Mouse (Mus musculus) lung, postnatal 36 days (tissue): ENCODE data around the gene Gemin7.
A peak's percentile ranks its signal among the peaks of the same experiment; 100 is the strongest.
"Not testable (repeated sequence)": the region's sequence is repeated elsewhere in the genome, so short reads cannot be mapped to it uniquely, and the experiment has no call there.

Experiments
- DNase-seq: peaks from one replicate; pipeline ENCODE4 v3.0.0; 2022; ENCODE audit warnings: mixed read lengths

Gene Gemin7

GRCm38 (mm10) chr7:19577141-19577852 is at the start of gene Gemin7, which contains the start of gene Zfp296:
Gene Gemin7, minus strand, starts transcription at chr7:19577595.
Gene Zfp296, plus strand, starts transcription at chr7:19577287.
- DNase-seq, result peak; percentile 76

- no peak for DNase-seq
Measured at GRCm38 (mm10) chr7:19623433-19623832, 46.0 kb upstream of the Gemin7 start.

GRCm38 (mm10) chr7:19622241-19622640 is 44.8 kb upstream of the Gemin7 start:
- no peak for DNase-seq

- no peak for DNase-seq
Measured at GRCm38 (mm10) chr7:19620811-19621210, 43.4 kb upstream of the Gemin7 start.

- DNase-seq, result peak; percentile 92
Measured at GRCm38 (mm10) chr7:19619004-19619801, 41.8 kb upstream of the Gemin7 start.

GRCm38 (mm10) chr7:19615036-19615577 is 37.7 kb upstream of the Gemin7 start:
- no peak for DNase-seq

GRCm38 (mm10) chr7:19610969-19611368 is 33.6 kb upstream of the Gemin7 start:
- no peak for DNase-seq

GRCm38 (mm10) chr7:19609641-19610332 is 32.4 kb upstream of the Gemin7 start:
- peak; percentile 53 for DNase-seq

- DNase-seq, result no peak
Measured at GRCm38 (mm10) chr7:19607291-19607690, 29.9 kb upstream of the Gemin7 start.

GRCm38 (mm10) chr7:19604606-19605214 is 27.3 kb upstream of the Gemin7 start:
- not testable (repeated sequence) for DNase-seq

GRCm38 (mm10) chr7:19603849-19604605 is 26.6 kb upstream of the Gemin7 start, which contains the start of gene Clasrp:
Gene Clasrp, minus strand, starts transcription at chr7:19604486.
- peak; percentile 98 for DNase-seq

- no peak for DNase-seq
Measured at GRCm38 (mm10) chr7:19603055-19603454, 25.7 kb upstream of the Gemin7 start.

- DNase-seq, result no peak
Measured at GRCm38 (mm10) chr7:19600562-19600961, 23.2 kb upstream of the Gemin7 start.

GRCm38 (mm10) chr7:19593061-19593730 is 15.8 kb upstream of the Gemin7 start:
- DNase-seq, result no peak

GRCm38 (mm10) chr7:19589917-19590316 is 12.5 kb upstream of the Gemin7 start:
- DNase-seq, result peak; percentile 90

- peak; percentile 72 for DNase-seq
Measured at GRCm38 (mm10) chr7:19589207-19589606, 11.8 kb upstream of the Gemin7 start.

- no peak for DNase-seq
Measured at GRCm38 (mm10) chr7:19586269-19586668, 8.9 kb upstream of the Gemin7 start.

- DNase-seq, result peak; percentile 84
Measured at GRCm38 (mm10) chr7:19580634-19581033, 3.2 kb upstream of the Gemin7 start.

- no peak for DNase-seq
Measured at GRCm38 (mm10) chr7:19579751-19580150, 2.4 kb upstream of the Gemin7 start.

GRCm38 (mm10) chr7:19578436-19578835 is 1.0 kb upstream of the Gemin7 start:
- no peak for DNase-seq

GRCm38 (mm10) chr7:19577877-19578414 is 551 bp upstream of the Gemin7 start:
- DNase-seq, result peak; percentile 71
